Mouse (Mus musculus) MEL (cell line): ENCODE data around the gene Taf1a. TPM values are rescaled to one million over a fixed set of nuclear protein-coding genes. Genes with fewer than 3 reads are reported as not detected.

Experiments
- DNase-seq: peaks from one replicate; pipeline ENCODE4 v3.0.0; 2011; ENCODE audit warnings: low read depth, low spot score
- H3K27ac ChIP-seq: 2 replicates; pipeline ENCODE4 v1.5.1; 2012; ENCODE audit warnings: low read depth, mild to moderate bottlenecking, control low read depth, low read length, moderate library complexity; ENCODE audit not compliant: control insufficient read depth
- H3K27me3 ChIP-seq, 2 experiments: fragments of 150-350 bp in 1 of 2; sonication (generic) in 1 of 2; 2 replicates each; pipeline ENCODE4 v1.6.1; 2012; ENCODE audit warnings: low read length in 2 of 2, mild to moderate bottlenecking in 2 of 2, improper control_type of control experiment in 1 of 2, moderate library complexity in 1 of 2; ENCODE audit not compliant: insufficient read depth in 2 of 2, control insufficient read depth in 1 of 2
- H3K36me3 ChIP-seq, 2 experiments: 2 replicates each; pipeline ENCODE4 v1.6.1; 2012 to 2014; ENCODE audit warnings: low read length in 2 of 2, improper control_type of control experiment in 1 of 2, inconsistent platforms in 1 of 2, mild to moderate bottlenecking in 1 of 2; ENCODE audit not compliant: insufficient read depth in 2 of 2, control insufficient read depth in 1 of 2
- H3K4me1 ChIP-seq, 2 experiments: fragments of 150-350 bp in 1 of 2; sonication (generic) in 1 of 2; 2 replicates each; pipeline ENCODE4 v1.6.1; 2012; ENCODE audit warnings: low read length in 2 of 2, improper control_type of control experiment in 1 of 2, mild to moderate bottlenecking in 1 of 2; ENCODE audit not compliant: insufficient read depth in 2 of 2, control insufficient read depth in 1 of 2
- H3K4me3 ChIP-seq, 2 experiments: fragments of 150-350 bp in 1 of 2; sonication (generic) in 1 of 2; 2 replicates each; pipeline ENCODE4 v1.5.1; 2012; ENCODE audit warnings: low read depth in 2 of 2, low read length in 2 of 2, mild to moderate bottlenecking in 2 of 2, moderate library complexity in 2 of 2, control low read depth in 1 of 2, improper control_type of control experiment in 1 of 2; ENCODE audit not compliant: control insufficient read depth in 1 of 2, insufficient read depth in 1 of 2
- H3K79me2 ChIP-seq: 2 replicates; pipeline ENCODE4 v1.6.1; 2012; ENCODE audit warnings: mild to moderate bottlenecking, low read length, moderate library complexity; ENCODE audit not compliant: control insufficient read depth, poor library complexity, insufficient read depth
- H3K9ac ChIP-seq: 2 replicates; pipeline ENCODE4 v1.6.1; 2012; ENCODE audit warnings: low read depth, mild to moderate bottlenecking, control low read depth, low read length, moderate library complexity; ENCODE audit not compliant: control insufficient read depth, poor library complexity, severe bottlenecking
- H3K9me3 ChIP-seq: fragments of 150-350 bp; sonication (generic); replicated peaks from 2 replicates; pipeline ENCODE4 v1.6.1; 2012; ENCODE audit warnings: mild to moderate bottlenecking, low read length, improper control_type of control experiment, moderate library complexity; ENCODE audit not compliant: insufficient read depth
- BHLHE40 ChIP-seq: IDR thresholded peaks from 2 replicates; pipeline ENCODE4 v1.6.1; 2012; ENCODE audit warnings: low read depth, mild to moderate bottlenecking, inconsistent platforms, low read length, improper control_type of control experiment, borderline replicate concordance
- CHD1 ChIP-seq: IDR thresholded peaks from 2 replicates; pipeline ENCODE4 v1.6.1; 2012; ENCODE audit warnings: low read depth, mild to moderate bottlenecking, inconsistent platforms, low read length, improper control_type of control experiment
- CTCF ChIP-seq, 3 experiments: IDR thresholded peaks in 2 of 3; conservative IDR thresholded peaks in 1 of 3; 2 replicates each; pipeline ENCODE4 v1.5.1; 2011 to 2012; ENCODE audit warnings: low read length in 3 of 3, low read depth in 2 of 3, mild to moderate bottlenecking in 2 of 3, improper control_type of control experiment in 1 of 3, inconsistent platforms in 1 of 3, mixed read lengths in 1 of 3, moderate library complexity in 1 of 3; ENCODE audit not compliant: control insufficient read depth in 1 of 3, insufficient read depth in 1 of 3, poor library complexity in 1 of 3, severe bottlenecking in 1 of 3
- E2F4 ChIP-seq: IDR thresholded peaks from 2 replicates; pipeline ENCODE4 v1.6.1; 2011; ENCODE audit warnings: low read depth, low read length, improper control_type of control experiment, borderline replicate concordance
- EP300 ChIP-seq, 2 experiments: IDR thresholded peaks; 2 replicates each; pipeline ENCODE4 v1.6.1; 2011; ENCODE audit warnings: improper control_type of control experiment in 2 of 2, low read length in 2 of 2, low read depth in 1 of 2, mild to moderate bottlenecking in 1 of 2
- HCFC1 ChIP-seq: IDR thresholded peaks from 2 replicates; pipeline ENCODE4 v1.6.1; 2012; ENCODE audit warnings: low read depth, mild to moderate bottlenecking, inconsistent platforms, low read length, improper control_type of control experiment, moderate library complexity
- KAT2A ChIP-seq: conservative IDR thresholded peaks from 2 replicates; pipeline ENCODE4 v1.6.1; 2012; ENCODE audit warnings: low read depth, low read length, improper control_type of control experiment, inconsistent platforms
- MEF2A ChIP-seq: IDR thresholded peaks from 2 replicates; pipeline ENCODE4 v1.6.1; 2014; ENCODE audit warnings: low read depth, mild to moderate bottlenecking, inconsistent platforms, low read length, improper control_type of control experiment; ENCODE audit not compliant: poor library complexity, insufficient replicate concordance, severe bottlenecking; ENCODE audit errors: extremely low read depth
- MXI1 ChIP-seq: IDR thresholded peaks from 2 replicates; pipeline ENCODE4 v1.6.1; 2011; ENCODE audit warnings: mild to moderate bottlenecking, low read depth, low read length, improper control_type of control experiment
- MYB ChIP-seq: IDR thresholded peaks from 2 replicates; pipeline ENCODE4 v1.6.1; 2011; ENCODE audit warnings: mild to moderate bottlenecking, low read depth, low read length, improper control_type of control experiment
- POLR2A ChIP-seq, 2 experiments: IDR thresholded peaks; 2 replicates each; pipeline ENCODE4 v1.6.1; 2011 to 2012; ENCODE audit warnings: low read length in 2 of 2, mild to moderate bottlenecking in 2 of 2, control low read depth in 1 of 2, improper control_type of control experiment in 1 of 2, low read depth in 1 of 2, moderate library complexity in 1 of 2; ENCODE audit not compliant: control insufficient read depth in 1 of 2, insufficient read depth in 1 of 2, poor library complexity in 1 of 2
- POLR2AphosphoS2 ChIP-seq: IDR thresholded peaks from 2 replicates; pipeline ENCODE4 v1.6.1; 2011; ENCODE audit warnings: low read length, improper control_type of control experiment
- POLR2AphosphoS5 ChIP-seq: IDR thresholded peaks from 2 replicates; pipeline ENCODE4 v1.6.1; 2012; ENCODE audit warnings: low read depth, borderline replicate concordance, mild to moderate bottlenecking, inconsistent platforms, low read length, moderate library complexity, mixed read lengths
- RAD21 ChIP-seq: IDR thresholded peaks from 2 replicates; pipeline ENCODE4 v1.6.1; 2011; ENCODE audit warnings: mild to moderate bottlenecking, low read depth, low read length, improper control_type of control experiment
- SMC3 ChIP-seq: IDR thresholded peaks from 2 replicates; pipeline ENCODE4 v1.6.1; 2011; ENCODE audit warnings: low read depth, low read length, improper control_type of control experiment
- UBTF ChIP-seq: IDR thresholded peaks from 2 replicates; pipeline ENCODE4 v1.6.1; 2012; ENCODE audit warnings: low read depth, mild to moderate bottlenecking, inconsistent platforms, low read length, improper control_type of control experiment, moderate library complexity, borderline replicate concordance; ENCODE audit not compliant: insufficient read depth
- ZC3H11A ChIP-seq: IDR thresholded peaks from 2 replicates; pipeline ENCODE4 v1.6.1; 2012; ENCODE audit warnings: low read depth, mild to moderate bottlenecking, inconsistent platforms, low read length, improper control_type of control experiment
- ZKSCAN1 ChIP-seq: IDR thresholded peaks from 2 replicates; pipeline ENCODE4 v1.6.1; 2012; ENCODE audit warnings: low read depth, mild to moderate bottlenecking, inconsistent platforms, low read length, improper control_type of control experiment, moderate library complexity
- ZMIZ1 ChIP-seq: IDR thresholded peaks from 2 replicates; pipeline ENCODE4 v1.6.1; 2012; ENCODE audit warnings: low read depth, mild to moderate bottlenecking, inconsistent platforms, low read length, improper control_type of control experiment, moderate library complexity
- ZNF384 ChIP-seq: IDR thresholded peaks from 2 replicates; pipeline ENCODE4 v1.6.1; 2012; ENCODE audit warnings: low read depth, mild to moderate bottlenecking, inconsistent platforms, low read length, improper control_type of control experiment
- polyA plus RNA-seq, 2 experiments: library from polyadenylated mRNA; stranded (reverse) in 1 of 2; unstranded in 1 of 2; fragments of >175 nt in 1 of 2; fragments of >200 nt in 1 of 2; gene quantifications; 2 replicates each; pipeline versions ENCODE4 v1.2.1 to v1.2.4; 2012; ENCODE audit warnings: low replicate concordance in 2 of 2, low read depth in 1 of 2; ENCODE audit not compliant: insufficient read length in 2 of 2, insufficient read depth in 1 of 2, missing spikeins in 1 of 2
- total RNA-seq: library from RNA; depleted of rRNA; stranded (reverse); fragments of 300-350 nt; gene quantifications from 2 replicates; pipeline ENCODE4 v1.2.3, GENCODE M21; 2012

Gene Taf1a
- total and polyA plus RNA-seq, 3 experiments: 21.5 to 23.8 TPM; not detected in 1

GRCm38 (mm10) chr1:183417873-183418272 is 29.1 kb downstream of the Taf1a start, which contains the start of gene Hhipl2:
Gene Hhipl2, plus strand, starts transcription at chr1:183418215.
- Histone ChIP-seq H3K9ac (no peak within 1 kb of the TSS), H3K4me3 (no peak within 1 kb of the TSS), H3K4me1 (no peaks in the 10 kb centered on the region), H3K79me2 (no peaks in the 10 kb centered on the region), H3K9me3 (no peaks in the 10 kb centered on the region), H3K27me3 (no peaks in the 10 kb centered on the region), H3K27ac (no peak within 1 kb of the TSS), H3K36me3 (no peaks in the 10 kb centered on the region)
- TF ChIP-seq MYB (no peak), MXI1 (no peak), SMC3 (no peak), BHLHE40 (no peak), KAT2A (no peak), RAD21 (no peak), POLR2A (IDR thresholded peaks at IDR 0.05; ENCODE audit: control insufficient read depth in 1 of 2, insufficient read depth in 1 of 2, low read depth in 1 of 2, low read length in 2 of 2, poor library complexity in 1 of 2) (no peak), CHD1 (no peak), ZC3H11A (no peak), CTCF (IDR thresholded peaks at IDR 0.05 in 2 of 3, conservative IDR thresholded peaks at IDR 0.05 in 1 of 3; ENCODE audit: control insufficient read depth in 1 of 3, insufficient read depth in 1 of 3, low read depth in 2 of 3, low read length in 3 of 3, poor library complexity in 1 of 3, severe bottlenecking in 1 of 3) (no peak), HCFC1 (no peak), ZKSCAN1 (no peak), MEF2A (no peak), ZNF384 (no peak), ZMIZ1 (no peak), UBTF (no peak), POLR2AphosphoS5 (no peak), E2F4 (no peak), EP300 (IDR thresholded peaks at IDR 0.05; ENCODE audit: low read depth in 1 of 2, low read length in 2 of 2) (no peak)
- no peak for DNase-seq

DNA sequence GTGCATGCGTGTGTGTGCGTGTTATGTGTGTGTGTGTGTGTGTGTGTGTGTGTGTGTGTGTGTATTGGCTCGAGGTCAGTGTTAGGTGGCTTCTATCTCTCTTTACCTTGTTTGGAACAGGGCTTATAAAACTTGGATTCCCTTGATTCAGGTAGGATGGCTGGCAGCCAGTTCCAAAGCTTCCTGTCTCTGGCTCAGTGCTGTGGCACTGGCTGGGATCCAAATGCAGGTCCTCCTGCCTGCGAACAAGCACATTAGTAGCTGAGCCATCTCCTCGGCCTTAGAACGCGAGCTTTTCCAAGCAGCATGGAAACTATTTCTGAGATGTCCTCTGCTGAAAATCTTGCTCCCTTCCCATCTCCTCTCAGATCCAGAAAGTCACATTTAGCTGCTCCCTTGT is 31.0 kb downstream of the Taf1a start:
- no peaks in the 10 kb centered on the region for H3K36me3 ChIP-seq
- no peak overlapping the region for H3K4me3 ChIP-seq
- no peaks in the 10 kb centered on the region for H3K4me1 ChIP-seq
- no peak overlapping the region for H3K9ac ChIP-seq
- no peak for DNase-seq
- H3K9me3 ChIP-seq: no peaks in the 10 kb centered on the region
- no peak overlapping the region for H3K27ac ChIP-seq
- no peak for TF ChIP-seq MYB
- TF ChIP-seq POLR2AphosphoS2: no peak
- no peak for TF ChIP-seq UBTF
- no peaks in the 10 kb centered on the region for H3K79me2 ChIP-seq
- no peaks in the 10 kb centered on the region for H3K27me3 ChIP-seq
